Mouse (Mus musculus) lung, postnatal 0 days (tissue): ENCODE results near the gene Slc39a13. TPM values are rescaled to one million over a fixed set of nuclear protein-coding genes. Genes with fewer than 3 reads are reported as not detected.
"Not testable (repeated sequence)": the region's sequence is repeated elsewhere in the genome, so short reads cannot be mapped to it uniquely, and the experiment has no call there.

Source experiments
- ATAC-seq: fragments of 200-750 bp; cut with Nextera tagmentation; 2 replicates; pipeline ENCODE4 v1.8.0; 2017; ENCODE audit warnings: moderate library complexity
- DNase-seq: peaks from one replicate; pipeline ENCODE4 v3.0.0-alpha.2; 2016; ENCODE audit warnings: low spot score
- H3K27ac ChIP-seq: fragments of 300-500 bp; sonication (generic); 2 replicates; pipeline ENCODE4 v1.5.1; 2014; ENCODE audit warnings: antibody characterized with exemption, mild to moderate bottlenecking, low read length, mixed read lengths
- H3K27me3 ChIP-seq: fragments of 300-500 bp; sonication (generic); replicated peaks from 2 replicates; pipeline ENCODE4 v1.6.1; 2014; ENCODE audit warnings: low read length, mixed read lengths; ENCODE audit not compliant: insufficient read depth
- H3K36me3 ChIP-seq: fragments of 300-500 bp; sonication (generic); 2 replicates; pipeline ENCODE4 v1.6.1; 2014; ENCODE audit warnings: low read length, mixed read lengths; ENCODE audit not compliant: insufficient read depth
- H3K4me1 ChIP-seq: fragments of 300-500 bp; sonication (generic); 2 replicates; pipeline ENCODE4 v1.6.1; 2014; ENCODE audit warnings: antibody characterized with exemption, low read depth, low read length, mixed read lengths; ENCODE audit not compliant: insufficient read depth
- H3K4me2 ChIP-seq: fragments of 300-500 bp; sonication (generic); replicated peaks from 2 replicates; pipeline ENCODE4 v1.6.1; 2014; ENCODE audit warnings: low read depth, mild to moderate bottlenecking, low read length, moderate library complexity, mixed read lengths
- H3K4me3 ChIP-seq: fragments of 300-500 bp; sonication (generic); 2 replicates; pipeline ENCODE4 v1.5.1; 2014; ENCODE audit warnings: low read depth, low read length
- H3K9ac ChIP-seq: fragments of 300-500 bp; sonication (generic); replicated peaks from 2 replicates; pipeline ENCODE4 v1.6.1; 2014; ENCODE audit warnings: low read depth, mild to moderate bottlenecking
- H3K9me3 ChIP-seq: fragments of 300-500 bp; sonication (generic); 2 replicates; pipeline ENCODE4 v1.6.1; 2016; ENCODE audit warnings: low read length, mixed read lengths
- CTCF ChIP-seq: IDR thresholded peaks from 2 replicates; pipeline ENCODE4 v1.5.1; 2016; ENCODE audit warnings: antibody characterized with exemption, mild to moderate bottlenecking
- EP300 ChIP-seq: IDR thresholded peaks from 2 replicates; pipeline ENCODE4 v1.6.1; 2016; ENCODE audit warnings: antibody characterized with exemption, mild to moderate bottlenecking, control low read depth
- WGBS: fragments of 180-500 bp; shearing (Covaris S2); extraction: QIAGEN DNeasy Blood & Tissue Kit; methylation state at CpG from one replicate; pipeline ENCODE4 v1.1.7; 2014; 5-methylcytosine and 5-hydroxymethylcytosine counted together
- polyA plus RNA-seq: library from polyadenylated mRNA; unstranded; fragments of >200 nt; fragmentation: Nextera tagmentation; extraction: Ambion mirVana; gene quantifications from 2 replicates; pipeline ENCODE4 v1.2.1, GENCODE M21; 2015

Slc39a13 gene
- polyA plus RNA-seq, 1 experiment from 2014 or later, result 32.6 TPM

DNA sequence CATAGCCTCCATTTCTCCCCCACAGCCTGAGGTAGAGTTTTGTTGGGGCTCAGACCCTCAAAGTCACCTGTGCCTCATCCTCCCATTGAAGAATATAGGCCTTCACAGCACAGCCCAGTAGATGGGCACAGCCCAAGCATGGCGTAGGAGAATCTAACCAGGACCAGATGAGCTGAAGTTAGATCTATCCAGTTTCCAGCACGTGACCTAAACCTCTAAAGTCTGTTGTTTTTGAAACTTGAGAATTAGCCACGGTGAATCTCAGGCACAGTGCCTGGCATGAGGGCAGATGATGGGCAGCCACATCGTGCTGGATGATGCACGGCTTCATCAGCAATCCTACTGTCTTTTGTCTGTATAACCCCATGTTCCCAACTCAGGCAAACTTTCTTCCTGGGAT lies 11.8 kb downstream of the Slc39a13 start:
- WGBS, result 92% methylated on average over 5 of the region's 5 CpGs
- no peak for ATAC-seq
- no peaks in the 10 kb centered on the region for H3K9me3 ChIP-seq
- no peak overlapping the region for H3K9ac ChIP-seq
- H3K4me2 ChIP-seq, result no peak overlapping the region
- TF ChIP-seq CTCF, result no peak
- TF ChIP-seq EP300, result no peak
- no peak overlapping the region for H3K27ac ChIP-seq
- no peak overlapping the region for H3K4me3 ChIP-seq
- peaks cover 50% of the 10 kb centered on the region for H3K36me3 ChIP-seq
- no peaks in the 10 kb centered on the region for H3K27me3 ChIP-seq
- H3K4me1 ChIP-seq, result peaks cover 6% of the 10 kb centered on the region
- DNase-seq, result no peak

- peak within 1 kb of the TSS; percentile 84 for H3K4me3 ChIP-seq
- peak; percentile 100 for ATAC-seq
- peak within 1 kb of the TSS; percentile 93 for H3K9ac ChIP-seq
Measured at GRCm38 (mm10) chr2:91053934-91054382, 16.3 kb downstream of the Slc39a13 start, which contains the start of gene Psmc3. Psmc3 (plus strand) TSS chr2:91054009.

GRCm38 (mm10) chr2:91053181-91053933 lies 16.9 kb downstream of the Slc39a13 start:
- H3K4me2 ChIP-seq, result peak overlapping the region; percentile 85
- DNase-seq (no peak), ATAC-seq (peak; percentile 30; the same call in 1 of the 2 replicates)
- 0 out of 2 replicates have a peak overlapping the region, but pooled peaks have one; percentile 83 for H3K27ac ChIP-seq
- H3K9me3 ChIP-seq, result no peaks in the 10 kb centered on the region
- 0% methylated on average over 6 of the region's 6 CpGs for WGBS
- H3K4me1 ChIP-seq, result peaks cover 6% of the 10 kb centered on the region
- peak overlapping the region; percentile 84 for H3K4me3 ChIP-seq
- H3K36me3 ChIP-seq, result peaks cover 30% of the 10 kb centered on the region
- TF ChIP-seq EP300 (no peak), CTCF (no peak)
- peak overlapping the region; percentile 93 for H3K9ac ChIP-seq
- H3K27me3 ChIP-seq, result no peaks in the 10 kb centered on the region

More at GRCm38 (mm10) chr2:91053934-91054382, 16.3 kb downstream of the Slc39a13 start, which contains the start of gene Psmc3:
- peak; percentile 97 for DNase-seq
- H3K27ac ChIP-seq, result peak within 1 kb of the TSS; percentile 83
- no peaks in the 10 kb centered on the region for H3K27me3 ChIP-seq
- H3K4me1 ChIP-seq, result peaks cover 6% of the 10 kb centered on the region
- H3K36me3 ChIP-seq, result peaks cover 36% of the 10 kb centered on the region
- no peaks in the 10 kb centered on the region for H3K9me3 ChIP-seq
- WGBS, result under 1% methylated on average over 40 of the region's 40 CpGs
- peak within 1 kb of the TSS; percentile 85 for H3K4me2 ChIP-seq
- no peak for TF ChIP-seq EP300
- TF ChIP-seq CTCF, result no peak

GRCm38 (mm10) chr2:91052752-91053151 lies 17.5 kb downstream of the Slc39a13 start:
- DNase-seq, result peak; percentile 35
- WGBS, result 41% methylated on average over 2 of the region's 2 CpGs
- no peak for ATAC-seq
- Histone ChIP-seq H3K27ac (no peak overlapping the region), H3K4me1 (peaks cover 6% of the 10 kb centered on the region), H3K4me2 (no peak overlapping the region), H3K27me3 (no peaks in the 10 kb centered on the region), H3K9ac (no peak overlapping the region), H3K36me3 (peaks cover 25% of the 10 kb centered on the region), H3K4me3 (no peak overlapping the region), H3K9me3 (no peaks in the 10 kb centered on the region)
- TF ChIP-seq EP300 (no peak), CTCF (peak; percentile 41)

GRCm38 (mm10) chr2:91051917-91052316 lies 18.3 kb downstream of the Slc39a13 start:
- 66% methylated on average over 3 of the region's 3 CpGs for WGBS
- peaks cover 17% of the 10 kb centered on the region for H3K36me3 ChIP-seq
- H3K27ac ChIP-seq, result no peak overlapping the region
- H3K9me3 ChIP-seq, result no peaks in the 10 kb centered on the region
- no peak overlapping the region for H3K4me3 ChIP-seq
- H3K9ac ChIP-seq, result no peak overlapping the region
- peaks cover 6% of the 10 kb centered on the region for H3K4me1 ChIP-seq
- ATAC-seq (no peak), DNase-seq (no peak)
- H3K4me2 ChIP-seq, result no peak overlapping the region
- no peaks in the 10 kb centered on the region for H3K27me3 ChIP-seq
- no peak for TF ChIP-seq EP300
- TF ChIP-seq CTCF, result no peak

- Histone ChIP-seq H3K4me3 (no peak overlapping the region), H3K27ac (no peak overlapping the region), H3K9me3 (no peaks in the 10 kb centered on the region), H3K36me3 (no peaks in the 10 kb centered on the region), H3K4me2 (no peak overlapping the region), H3K27me3 (no peaks in the 10 kb centered on the region), H3K9ac (no peak overlapping the region), H3K4me1 (no peaks in the 10 kb centered on the region)
- TF ChIP-seq CTCF, result no peak
- no peak for TF ChIP-seq EP300
- no peak for ATAC-seq
- 75% methylated on average over 9 of the region's 9 CpGs for WGBS
- DNase-seq, result no peak
Measured at GRCm38 (mm10) chr2:91047359-91047758, 22.9 kb downstream of the Slc39a13 start.

DNA sequence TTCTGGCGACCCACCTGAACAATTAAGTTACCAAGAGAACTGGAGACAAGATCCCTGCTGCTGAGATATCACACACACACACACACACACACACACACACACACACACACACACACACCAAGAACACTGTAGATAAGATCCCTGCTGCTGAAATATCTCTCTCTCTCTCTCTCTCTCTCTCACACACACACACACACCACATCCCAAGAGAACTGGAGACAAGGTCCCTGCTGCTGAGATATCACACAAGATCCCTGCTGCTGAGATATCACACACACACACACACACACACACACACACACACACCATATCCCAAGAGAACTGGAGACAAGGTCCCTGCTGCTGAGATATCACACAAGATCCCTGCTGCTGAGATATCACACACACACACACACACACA lies 24.4 kb downstream of the Slc39a13 start:
- not testable (repeated sequence) for H3K4me3 ChIP-seq, H3K4me2 ChIP-seq, H3K27ac ChIP-seq, H3K27me3 ChIP-seq, DNase-seq, H3K4me1 ChIP-seq, H3K9ac ChIP-seq, H3K36me3 ChIP-seq, H3K9me3 ChIP-seq, ATAC-seq
- WGBS, result 80% methylated on average over 1 of the region's 1 CpGs
